Mouse (Mus musculus) left cerebral cortex, postnatal 14 days (tissue): ENCODE measurements around the gene Herc3. TPM values are rescaled to one million over a fixed set of nuclear protein-coding genes. Genes with fewer than 3 reads are reported as not detected.

Experiments used
- DNase-seq, 2 experiments: peaks; one replicate each; pipeline ENCODE4 v3.0.0; 2021 to 2022; ENCODE audit warnings: low spot score in 2 of 2, mixed read lengths in 1 of 2
- intact Hi-C: fragments of 180-260 bp; cut with DNase I; formaldehyde crosslinking; loops from one replicate; pipeline ENCODE4 v1.15.1; 2025
- total RNA-seq, 2 experiments: library from RNA; stranded (reverse); gene quantifications; 2 replicates each; pipeline ENCODE4 v1.2.3; 2021

Herc3 gene
- total RNA-seq, 2 experiments from 2014 or later = 324 to 375 TPM

DNA sequence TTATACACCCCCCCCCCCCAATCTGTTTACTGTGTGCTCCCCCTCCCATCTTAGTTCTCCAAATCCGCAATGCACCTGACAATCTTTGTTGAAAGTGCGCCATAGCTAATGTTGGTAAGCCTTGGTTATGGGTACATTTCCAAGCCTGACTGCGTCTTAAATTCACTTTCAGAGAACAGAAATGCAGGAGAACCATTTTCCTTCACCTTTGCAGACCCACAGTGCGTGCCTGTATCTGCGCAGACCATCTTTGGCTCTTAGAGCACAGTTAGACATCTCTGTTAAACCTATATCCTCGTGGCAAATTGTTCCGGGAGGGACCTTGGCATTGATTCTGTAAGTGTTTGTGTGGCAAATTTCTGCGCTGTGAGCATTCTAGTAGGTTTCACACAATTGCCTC, 76.1 kb downstream of the Herc3 start:
- no peak for DNase-seq
- intact Hi-C loops = no loop called here

DNA sequence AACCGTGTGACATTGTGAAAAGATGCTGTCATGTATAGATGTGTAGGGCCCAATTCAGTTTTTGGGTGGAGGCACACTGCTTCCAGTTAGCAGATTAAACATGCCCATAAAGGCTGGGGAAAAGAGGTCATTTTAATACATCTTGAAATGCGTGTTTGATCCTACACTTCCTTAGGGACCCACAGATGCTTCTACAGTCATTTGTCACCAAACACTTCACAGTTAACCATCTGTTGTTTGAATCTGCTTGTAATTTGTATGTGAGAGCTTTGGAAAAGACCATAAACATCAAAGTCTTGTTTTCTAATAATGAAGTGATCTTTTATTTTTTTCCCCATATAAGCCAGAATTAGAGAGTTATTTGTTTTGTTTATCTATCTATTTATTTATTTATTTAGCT, 76.5 kb downstream of the Herc3 start:
- no peak for DNase-seq
- intact Hi-C loops = no loop called here

DNA sequence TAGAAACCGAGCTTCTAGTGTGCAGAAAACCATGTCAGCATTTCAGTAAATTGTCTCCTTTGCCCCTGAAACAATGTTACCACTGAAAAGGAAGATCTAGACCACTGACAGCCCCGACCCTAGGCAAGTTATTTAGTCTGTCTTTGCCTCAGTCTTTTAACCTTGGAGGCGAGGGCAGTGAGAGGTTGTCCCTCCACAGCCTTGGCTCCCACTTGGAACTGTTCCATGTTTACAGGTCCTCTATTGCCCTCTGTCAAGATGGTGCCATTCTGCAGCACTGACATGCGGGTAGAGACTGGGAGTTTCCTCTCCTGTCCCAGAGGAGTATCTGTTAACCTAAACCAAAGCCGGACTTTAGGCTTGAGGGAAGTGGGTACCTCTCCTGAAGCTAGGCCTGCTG, 81.6 kb downstream of the Herc3 start:
- DNase-seq = no peak
- intact Hi-C loops = no loop called here

DNA sequence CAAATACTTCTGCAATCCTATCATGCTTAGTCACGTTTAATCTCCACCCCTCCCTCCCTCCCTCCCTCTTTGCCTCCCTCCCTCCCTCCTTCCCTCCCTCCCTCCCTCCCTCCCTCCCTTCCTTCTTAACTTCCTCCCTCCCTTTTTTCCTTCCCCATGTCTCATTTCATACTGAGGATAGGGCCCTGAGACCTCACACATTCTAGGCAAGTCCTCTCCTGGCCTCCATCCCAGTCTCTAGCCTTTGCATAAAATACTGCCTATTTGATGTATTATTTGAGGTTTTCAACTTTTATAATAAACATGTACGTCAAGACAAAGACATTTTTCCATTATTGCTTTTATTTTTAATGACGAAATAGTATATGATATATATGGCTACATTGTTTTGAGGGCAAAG, 82.3 kb downstream of the Herc3 start:
- intact Hi-C loops = no loop called here
- DNase-seq = no peak

DNA sequence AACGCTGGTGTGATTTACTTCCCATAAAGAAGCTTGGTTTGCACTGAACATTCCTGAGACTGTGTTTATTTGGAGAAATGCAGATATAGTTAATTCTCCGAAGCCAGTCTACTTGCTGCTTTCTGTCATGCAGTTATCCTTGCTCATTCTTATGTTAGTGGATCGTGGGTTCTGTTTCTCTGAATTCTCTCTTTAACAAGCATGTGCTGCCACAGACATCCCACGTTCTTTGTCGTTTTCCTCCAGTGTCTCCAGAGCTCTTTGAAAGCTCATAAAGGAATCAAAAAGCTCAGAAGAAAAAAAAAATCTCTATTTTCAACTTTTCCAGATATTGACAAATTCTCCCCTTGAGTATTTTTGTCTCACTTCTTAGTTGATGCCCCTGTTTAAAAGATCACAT, 82.7 kb downstream of the Herc3 start:
- no peak for DNase-seq
- intact Hi-C loops = no loop called here

DNA sequence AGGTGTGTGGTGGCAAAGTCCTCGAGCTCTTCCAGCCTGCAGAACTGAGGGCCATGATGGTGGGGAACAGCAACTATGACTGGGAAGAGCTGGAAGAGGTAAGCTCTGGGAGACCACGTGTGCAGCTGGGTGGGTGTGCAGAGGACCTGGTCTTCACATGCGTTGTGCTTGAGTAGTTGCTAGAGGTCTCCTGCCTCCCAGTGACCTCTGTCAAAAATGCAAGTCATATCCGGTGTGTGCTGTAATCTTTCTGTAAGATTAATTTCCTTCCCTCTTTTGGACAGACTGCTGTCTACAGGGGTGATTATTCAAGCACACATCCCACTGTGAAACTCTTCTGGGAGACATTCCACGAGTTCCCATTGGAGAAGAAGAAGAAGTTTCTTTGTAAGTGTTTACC, 85.2 kb downstream of the Herc3 start:
- DNase-seq = no peak

DNA sequence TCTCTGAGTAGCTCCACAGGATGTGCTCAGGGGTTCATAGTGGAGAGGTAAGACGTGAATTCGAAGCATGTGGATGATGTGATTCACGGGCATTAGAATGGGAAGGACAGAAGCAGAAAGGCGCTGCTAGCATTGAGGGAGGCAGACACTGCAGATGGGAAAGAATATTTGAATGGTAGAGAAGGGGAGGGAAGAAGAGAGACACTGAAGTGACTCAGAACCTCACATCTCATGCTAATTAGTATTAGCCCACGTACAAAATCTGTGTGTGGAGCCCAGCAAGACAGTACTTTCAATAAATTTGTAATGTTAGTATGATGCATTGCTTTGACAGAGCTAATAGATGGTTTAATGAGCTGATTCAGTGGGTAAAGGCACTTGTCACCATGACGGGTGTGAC, 89.5 kb downstream of the Herc3 start:
- DNase-seq = no peak
- intact Hi-C loops = no loop called here

More for the DNA sequence above, 85.2 kb downstream of the Herc3 start:
- intact Hi-C loops = no loop called here

DNA sequence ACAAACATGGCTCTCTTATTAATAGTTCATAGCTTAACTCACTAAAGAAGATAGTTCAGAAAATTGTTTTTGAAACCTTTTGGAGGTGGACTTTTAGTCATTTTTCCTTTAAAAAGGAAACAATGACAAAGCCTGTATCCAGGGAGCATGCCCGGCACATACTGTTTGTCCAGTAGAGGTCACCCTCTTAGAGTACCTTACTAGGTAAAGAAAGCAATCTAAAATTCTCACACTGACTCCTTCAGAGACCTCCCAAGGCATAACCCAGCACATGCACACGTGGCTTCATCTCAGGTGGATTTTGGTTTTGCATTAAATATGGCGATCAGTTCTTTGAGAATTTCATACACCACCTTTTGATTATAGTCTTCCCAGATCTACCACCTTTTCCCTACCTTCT, 90.4 kb downstream of the Herc3 start:
- intact Hi-C loops = no loop called here
- no peak for DNase-seq

DNA sequence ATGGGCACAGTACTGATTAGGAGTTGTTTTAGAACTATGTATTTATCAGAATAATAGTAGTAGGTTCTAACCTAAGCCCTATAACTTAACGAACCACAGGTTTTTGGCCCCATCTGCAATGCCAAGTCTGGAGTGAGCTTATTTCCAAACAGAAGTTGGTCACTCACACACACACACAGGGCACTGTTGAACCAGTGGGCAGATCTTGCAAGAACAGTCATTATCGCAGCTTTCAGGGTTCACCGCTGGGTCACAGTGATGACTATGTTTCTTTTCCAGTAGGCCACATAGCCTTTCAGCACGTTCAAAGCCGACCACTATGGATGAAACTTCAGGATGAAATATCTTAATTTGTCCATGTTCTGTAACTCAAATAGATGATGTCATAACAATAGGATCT, 91.2 kb downstream of the Herc3 start:
- intact Hi-C loops = no loop called here
- no peak for DNase-seq

DNA sequence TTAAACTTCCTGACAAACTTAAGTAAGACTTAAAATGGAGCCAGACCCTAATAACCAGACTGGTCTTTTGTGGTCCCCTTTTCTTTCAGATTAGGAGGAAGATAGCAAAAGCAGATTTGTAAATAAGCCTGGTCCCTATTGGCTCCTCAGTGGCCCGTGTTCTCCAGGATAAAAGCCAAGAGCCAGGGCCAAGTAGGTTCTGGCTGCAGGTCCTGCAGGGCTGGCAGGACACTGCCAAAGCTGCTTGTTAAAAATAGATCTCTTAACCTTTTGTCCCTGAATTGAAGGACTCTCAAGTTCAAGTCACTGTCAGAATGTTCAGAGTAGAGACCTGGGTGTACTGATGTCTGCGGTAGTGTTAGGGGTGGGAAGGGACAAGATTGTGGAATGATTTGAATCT, 96.6 kb downstream of the Herc3 start:
- no peak for DNase-seq
- intact Hi-C loops = no loop called here

DNA sequence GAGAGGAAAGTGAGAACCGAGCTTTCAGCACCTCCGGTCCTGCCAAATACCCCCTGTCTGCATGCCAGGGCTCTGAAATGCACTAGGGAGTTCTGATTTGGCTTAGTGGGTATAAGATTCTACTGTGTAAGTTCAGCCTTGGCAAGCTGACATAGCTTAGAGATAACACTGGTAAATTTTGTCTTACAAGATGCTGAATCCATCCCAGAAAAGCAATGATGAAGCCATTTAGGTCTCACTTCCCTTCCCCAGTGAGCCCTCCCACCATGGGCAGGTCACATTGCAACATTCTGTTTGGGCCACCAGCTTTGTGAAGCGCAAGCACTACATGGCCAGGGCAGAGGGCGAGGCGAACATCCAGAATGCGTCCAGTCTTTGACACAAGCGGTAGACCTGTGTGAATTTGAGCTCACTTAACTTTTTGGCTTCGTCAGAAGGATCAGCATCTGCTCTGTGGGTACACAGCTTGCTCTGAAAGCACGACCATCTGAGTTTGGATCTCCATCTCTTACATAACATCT, 98.7 kb downstream of the Herc3 start:
- intact Hi-C loops = no loop called here
- peak in 1 of 2 experiments; percentile 56 for DNase-seq

DNA sequence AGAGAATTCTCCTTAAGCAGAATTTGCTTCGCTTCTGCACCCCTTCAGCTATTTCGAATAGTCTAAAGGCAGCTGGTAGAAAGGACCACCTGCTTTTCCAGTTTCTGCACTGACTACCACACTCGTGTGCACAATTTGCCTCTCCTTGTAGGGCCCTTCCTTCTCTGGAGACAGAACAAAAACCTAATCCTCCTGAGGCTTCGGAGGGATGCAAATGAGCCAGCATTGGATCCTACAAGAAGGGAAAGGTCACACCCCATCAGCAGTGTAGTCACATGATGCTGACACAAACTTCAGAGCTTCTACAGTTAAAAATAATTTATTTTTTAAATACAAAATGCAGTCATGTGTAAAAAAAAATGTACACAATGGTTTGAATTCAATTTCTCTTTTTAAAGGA, 99.9 kb downstream of the Herc3 start:
- no peak for DNase-seq
- intact Hi-C loops = no loop called here

DNA sequence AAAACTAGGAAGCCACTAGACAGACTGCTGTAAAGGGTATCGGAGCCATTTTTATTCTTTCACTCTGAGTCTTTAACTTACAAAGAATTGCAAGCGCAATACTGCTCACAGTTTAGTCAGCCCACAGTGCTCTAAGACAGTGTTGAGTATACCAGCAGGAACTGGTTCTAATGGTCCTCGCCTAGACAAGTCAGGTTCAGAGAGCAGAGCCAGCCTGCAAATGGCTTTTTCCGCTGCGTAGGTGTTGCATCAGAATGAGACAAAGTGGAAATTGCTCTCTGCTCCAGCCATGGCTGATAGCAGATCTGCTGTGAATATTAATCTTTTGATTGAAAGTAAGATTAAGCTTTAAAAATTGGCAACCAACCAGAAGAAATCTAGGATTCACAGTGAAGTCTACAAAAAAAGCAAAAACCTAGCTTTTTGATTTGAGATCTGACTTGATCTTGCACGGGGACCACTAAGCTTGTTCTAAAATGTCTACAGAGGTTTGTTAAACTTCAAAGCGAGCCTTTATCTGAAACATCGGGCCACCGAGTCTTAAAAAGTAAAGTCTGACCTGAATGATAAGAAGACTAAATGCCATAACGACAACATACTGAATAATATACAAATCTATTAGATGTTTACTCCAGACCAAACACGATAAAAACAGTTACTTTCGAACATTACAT, 101.4 kb downstream of the Herc3 start:
- intact Hi-C loops = no loop called here
- peak in 1 of 2 experiments; percentile 39 for DNase-seq

DNA sequence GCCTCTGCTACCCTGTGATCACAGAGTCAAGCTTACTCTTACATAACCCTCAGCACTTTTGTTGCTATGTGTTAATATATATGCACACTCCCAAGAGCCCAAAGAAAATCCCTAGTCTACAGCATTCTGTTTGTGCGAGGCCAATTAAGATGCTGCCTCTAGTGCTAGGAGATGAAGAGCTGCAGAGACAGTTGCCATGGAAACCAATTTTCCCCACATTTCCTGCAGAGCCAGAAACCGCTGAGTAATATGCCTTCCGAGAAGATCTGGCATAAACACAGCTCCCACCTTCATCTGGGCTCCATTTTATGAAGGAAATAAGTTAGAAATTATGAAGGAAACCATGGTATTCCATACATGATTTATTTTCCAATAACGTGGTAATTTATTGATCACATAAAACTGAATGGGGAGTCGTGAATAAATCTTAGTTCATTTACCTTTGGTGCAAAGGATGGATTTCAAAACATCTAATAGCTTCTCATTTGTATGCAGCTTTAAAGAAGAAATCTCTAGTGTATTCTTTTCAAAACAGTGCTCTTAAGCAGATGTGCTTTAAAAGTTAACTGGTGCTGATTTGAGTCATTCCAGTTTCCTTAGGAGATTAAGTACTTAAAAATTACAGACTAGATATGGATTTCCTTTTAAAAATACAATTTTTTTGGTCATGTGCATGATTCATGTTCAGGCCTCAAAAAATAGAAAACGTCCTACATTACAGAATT, 102.1 kb downstream of the Herc3 start:
- peak; percentile 82 to 97 for DNase-seq
- intact Hi-C loops = no loop called here

DNA sequence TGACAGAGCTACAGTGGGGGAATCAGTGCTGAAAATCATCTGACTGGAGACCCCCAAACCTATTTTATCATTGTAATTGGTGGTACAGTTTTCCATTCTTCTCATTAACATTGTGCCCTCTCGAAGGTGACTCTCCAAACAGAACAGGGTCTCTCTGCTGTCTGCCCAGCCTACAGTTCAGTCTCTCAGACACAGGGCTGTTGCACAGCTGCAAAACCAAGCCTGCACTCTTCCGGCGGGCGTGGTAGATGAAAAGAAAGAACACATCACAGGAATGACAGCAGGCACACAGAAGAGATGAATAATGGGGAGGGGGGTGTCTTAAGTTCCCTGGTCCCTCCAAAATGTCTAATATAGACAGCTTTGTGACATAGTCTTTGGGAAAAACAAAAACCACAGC, 102.9 kb downstream of the Herc3 start:
- intact Hi-C loops = no loop called here

DNA sequence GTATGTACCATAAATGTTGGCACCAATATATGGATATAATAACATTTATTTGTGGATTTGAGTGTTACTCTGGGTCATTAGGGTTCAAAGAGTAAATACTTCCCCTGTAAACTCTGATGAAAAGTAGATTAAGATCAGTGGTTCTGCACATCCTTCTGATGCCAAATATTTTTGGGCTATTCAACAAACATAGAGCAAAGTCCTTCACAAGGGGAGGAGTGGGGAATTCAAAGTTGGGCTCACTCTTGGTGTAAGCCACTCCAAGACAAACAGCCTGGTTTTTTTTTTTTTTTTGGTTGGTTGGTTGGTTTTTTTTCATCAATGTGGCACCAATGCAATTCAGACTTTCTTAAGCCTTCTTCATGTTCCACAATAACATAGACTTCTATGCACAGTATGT, 106.5 kb downstream of the Herc3 start:
- intact Hi-C loops = no loop called here
- DNase-seq = no peak

More for the DNA sequence above, 102.9 kb downstream of the Herc3 start:
- no peak for DNase-seq

DNA sequence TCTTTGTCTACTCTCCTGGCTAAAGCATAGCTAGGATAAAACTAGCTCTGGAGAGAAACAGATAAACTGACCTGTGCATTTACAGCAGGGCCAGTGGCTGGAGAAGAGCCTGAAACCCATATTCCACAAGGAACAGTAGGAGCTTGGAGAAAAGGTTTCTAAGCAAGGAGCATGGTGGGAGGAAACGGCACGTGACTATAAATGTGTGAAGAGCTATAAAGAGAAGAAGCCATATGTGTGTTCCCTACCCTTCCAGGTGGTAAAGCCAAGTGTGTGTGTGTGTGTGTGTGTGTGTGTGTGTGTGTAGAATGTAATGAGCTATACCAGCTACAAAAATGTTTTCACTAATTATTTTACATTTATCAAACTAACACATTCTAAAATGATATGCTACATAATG, 111.0 kb downstream of the Herc3 start:
- peak; percentile 54 to 74 for DNase-seq
- intact Hi-C loops = no loop called here

DNA sequence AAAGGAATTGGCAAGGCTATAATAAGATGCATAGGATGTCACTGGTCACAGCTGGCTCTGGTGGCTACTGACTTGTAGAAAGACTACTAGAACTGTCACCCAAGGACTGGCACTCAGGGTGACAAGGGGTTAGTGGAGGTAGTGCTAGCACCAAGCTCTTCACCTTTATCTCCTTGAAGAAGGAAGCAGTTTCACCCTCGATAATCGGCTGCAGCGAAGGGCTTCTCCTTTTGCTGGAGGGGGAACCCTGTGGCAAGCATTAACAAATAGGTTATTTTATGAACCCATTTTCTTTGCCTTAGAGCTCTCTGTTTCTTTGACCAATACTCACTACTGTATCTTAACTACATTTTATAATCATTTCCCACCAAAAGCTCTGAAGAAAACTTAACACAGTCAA, 112.7 kb downstream of the Herc3 start:
- DNase-seq = no peak
- intact Hi-C loops = no loop called here

DNA sequence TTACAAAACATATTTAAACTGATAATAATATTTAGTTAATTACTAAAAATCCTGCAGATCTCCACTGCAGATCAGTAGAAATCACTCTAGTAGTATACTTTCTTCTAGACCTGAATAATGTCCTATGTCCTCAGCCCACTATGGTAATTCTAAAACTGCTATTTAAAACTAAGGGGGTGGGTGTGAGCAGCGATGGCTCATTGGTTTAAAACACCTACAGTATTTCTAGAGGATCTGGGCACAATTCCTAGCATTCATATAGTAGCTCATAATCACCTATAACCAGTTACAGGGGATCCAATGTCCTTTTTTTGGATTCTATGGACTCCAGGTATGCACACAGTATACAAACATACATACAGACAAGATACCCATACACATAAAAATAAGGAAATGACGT, 115.0 kb downstream of the Herc3 start:
- intact Hi-C loops = no loop called here
- peak in 1 of 2 experiments; percentile 61 for DNase-seq

DNA sequence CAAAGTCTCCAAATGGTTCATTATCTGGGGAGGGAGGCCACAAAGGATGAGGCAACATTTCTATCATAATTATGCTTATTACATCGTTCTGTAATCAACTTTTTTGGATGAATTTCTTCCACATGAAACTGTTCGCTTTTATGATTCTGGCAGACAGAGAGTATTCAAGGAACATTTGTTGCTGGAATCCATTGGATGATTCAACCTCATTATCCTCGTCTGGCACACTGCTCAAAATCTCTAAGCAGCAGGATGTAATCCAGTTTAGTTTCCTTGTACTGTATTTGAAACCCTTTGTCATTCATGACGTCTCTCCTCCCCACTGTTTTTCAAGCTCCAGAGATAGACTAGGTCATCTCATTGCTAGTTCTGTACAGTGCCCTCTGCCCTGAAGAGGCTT, 115.6 kb downstream of the Herc3 start:
- intact Hi-C loops = no loop called here

DNA sequence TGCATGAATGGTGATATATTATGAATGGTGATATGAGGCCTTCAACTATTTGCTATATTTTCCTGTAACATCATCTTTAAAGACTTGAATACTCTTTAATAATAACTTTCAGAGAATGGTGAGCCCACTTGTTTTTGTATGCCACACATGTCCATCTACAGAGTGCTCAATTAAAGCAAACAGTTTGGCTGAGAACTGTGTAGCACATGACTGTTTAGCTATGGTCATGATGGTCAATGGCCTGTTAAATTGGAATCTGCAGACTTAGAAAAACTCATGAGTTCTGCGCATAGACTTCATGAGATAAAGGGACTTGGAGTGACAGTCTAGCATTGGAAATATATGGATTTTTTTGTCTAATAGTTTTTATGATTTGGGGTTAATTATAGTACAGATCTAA, 119.1 kb downstream of the Herc3 start:
- DNase-seq = no peak
- intact Hi-C loops = no loop called here

More for the DNA sequence above, 115.6 kb downstream of the Herc3 start:
- peak in 1 of 2 experiments; percentile 53 for DNase-seq
